Mouse (Mus musculus) liver, embryonic 14.5 days (tissue): ENCODE results near the gene Jchain. TPM values are rescaled to one million over a fixed set of nuclear protein-coding genes. Genes with fewer than 3 reads are reported as not detected.

ENCODE experiments used
- ATAC-seq: fragments of 200-750 bp; cut with Nextera tagmentation; 2 replicates; pipeline ENCODE4 v1.8.0; 2017; ENCODE audit warnings: moderate number of reproducible peaks, mild to moderate bottlenecking, moderate library complexity; ENCODE audit not compliant: insufficient read depth
- DNase-seq, 3 experiments: peaks; one replicate each; pipeline ENCODE4 v3.0.0-alpha.2; 2012 to 2013; ENCODE audit warnings: low read depth in 3 of 3, low spot score in 3 of 3
- H3K27ac ChIP-seq: fragments of 300-500 bp; sonication (generic); 2 replicates; pipeline ENCODE4 v1.5.1; 2014; ENCODE audit warnings: moderate library complexity, mild to moderate bottlenecking, control low read depth, inconsistent platforms
- H3K27me3 ChIP-seq: fragments of 300-500 bp; sonication (generic); 2 replicates; pipeline ENCODE4 v1.6.1; 2014; ENCODE audit warnings: mild to moderate bottlenecking, low read length, moderate library complexity; ENCODE audit not compliant: control insufficient read depth, insufficient read depth
- H3K36me3 ChIP-seq: fragments of 300-500 bp; sonication (generic); replicated peaks from 2 replicates; pipeline ENCODE4 v1.6.1; 2014; ENCODE audit warnings: low read depth; ENCODE audit not compliant: control insufficient read depth, insufficient read depth
- H3K4me1 ChIP-seq, 2 experiments: fragments of 200-500 bp in 1 of 2; fragments of 300-500 bp in 1 of 2; sonication (generic) in 1 of 2; replicated peaks; 2 replicates each; pipeline ENCODE4 v1.6.1; 2012 to 2014; ENCODE audit warnings: antibody characterized with exemption in 1 of 2, inconsistent platforms in 1 of 2, low read length in 1 of 2; ENCODE audit not compliant: control insufficient read depth in 2 of 2, insufficient read depth in 2 of 2
- H3K4me2 ChIP-seq: fragments of 300-500 bp; sonication (generic); 2 replicates; pipeline ENCODE4 v1.6.1; 2014; ENCODE audit warnings: low read depth, mild to moderate bottlenecking, control low read depth, moderate library complexity
- H3K4me3 ChIP-seq, 2 experiments: fragments of 200-500 bp in 1 of 2; fragments of 300-500 bp in 1 of 2; sonication (generic) in 1 of 2; 2 replicates each; pipeline ENCODE4 v1.5.1; 2012 to 2014; ENCODE audit warnings: low read depth in 2 of 2, low read length in 2 of 2, mild to moderate bottlenecking in 2 of 2, control low read depth in 1 of 2, inconsistent platforms in 1 of 2, moderate library complexity in 1 of 2; ENCODE audit not compliant: insufficient read depth in 1 of 2
- H3K9ac ChIP-seq: fragments of 300-500 bp; sonication (generic); replicated peaks from 2 replicates; pipeline ENCODE4 v1.6.1; 2014; ENCODE audit warnings: mild to moderate bottlenecking, control low read depth, moderate library complexity
- H3K9me3 ChIP-seq: fragments of 300-500 bp; sonication (generic); 2 replicates; pipeline ENCODE4 v1.6.1; 2016; ENCODE audit warnings: low read length, mixed read lengths; ENCODE audit not compliant: control insufficient read depth
- CTCF ChIP-seq: IDR thresholded peaks from 2 replicates; pipeline ENCODE4 v1.5.1; 2016; ENCODE audit warnings: antibody characterized with exemption, low read depth, control low read depth
- EP300 ChIP-seq: IDR thresholded peaks from 2 replicates; pipeline ENCODE4 v1.6.1; 2016; ENCODE audit warnings: antibody characterized with exemption, low read depth
- WGBS: fragments of 180-500 bp; shearing (Covaris S2); extraction: QIAGEN DNeasy Blood & Tissue Kit; methylation state at CpG from one replicate; pipeline ENCODE4 v1.1.7; 2014; ENCODE audit not compliant: insufficient replicate concordance; 5-methylcytosine and 5-hydroxymethylcytosine counted together
- polyA plus RNA-seq, 2 experiments: library from polyadenylated mRNA; depleted of rRNA in 1 of 2; stranded (reverse) in 1 of 2; unstranded in 1 of 2; fragments of >200 nt; fragmentation: Nextera tagmentation in 1 of 2; extraction: Ambion mirVana in 1 of 2; gene quantifications; 2 replicates each; pipeline versions ENCODE4 v1.2.1 to v1.2.3; 2012 to 2014

The Jchain gene
- polyA plus RNA-seq, 2 experiments = 0.11 TPM; not detected in 1

GRCm38 (mm10) chr5:88566034-88566841, 38.5 kb upstream of the Jchain start:
- Histone ChIP-seq H3K27me3 (peaks cover 5% of the 10 kb centered on the region; the same call in 1 of the 2 replicates), H3K36me3 (no peaks in the 10 kb centered on the region), H3K4me1 (peaks cover 6 to 10% of the 10 kb centered on the region in 2 experiments), H3K9ac (peak overlapping the region; percentile 70), H3K9me3 (no peaks in the 10 kb centered on the region), H3K27ac (no peak overlapping the region; the same call in 1 of the 2 replicates), H3K4me3 (peak overlapping the region; percentile 58 to 77), H3K4me2 (peak overlapping the region; percentile 84)
- peak; percentile 32 for ATAC-seq
- WGBS = 3% methylated on average over 14 of the region's 14 CpGs
- DNase-seq = peak; percentile 46 to 55 (median 50)
- TF ChIP-seq CTCF (no peak), EP300 (peak; percentile 78)

DNA sequence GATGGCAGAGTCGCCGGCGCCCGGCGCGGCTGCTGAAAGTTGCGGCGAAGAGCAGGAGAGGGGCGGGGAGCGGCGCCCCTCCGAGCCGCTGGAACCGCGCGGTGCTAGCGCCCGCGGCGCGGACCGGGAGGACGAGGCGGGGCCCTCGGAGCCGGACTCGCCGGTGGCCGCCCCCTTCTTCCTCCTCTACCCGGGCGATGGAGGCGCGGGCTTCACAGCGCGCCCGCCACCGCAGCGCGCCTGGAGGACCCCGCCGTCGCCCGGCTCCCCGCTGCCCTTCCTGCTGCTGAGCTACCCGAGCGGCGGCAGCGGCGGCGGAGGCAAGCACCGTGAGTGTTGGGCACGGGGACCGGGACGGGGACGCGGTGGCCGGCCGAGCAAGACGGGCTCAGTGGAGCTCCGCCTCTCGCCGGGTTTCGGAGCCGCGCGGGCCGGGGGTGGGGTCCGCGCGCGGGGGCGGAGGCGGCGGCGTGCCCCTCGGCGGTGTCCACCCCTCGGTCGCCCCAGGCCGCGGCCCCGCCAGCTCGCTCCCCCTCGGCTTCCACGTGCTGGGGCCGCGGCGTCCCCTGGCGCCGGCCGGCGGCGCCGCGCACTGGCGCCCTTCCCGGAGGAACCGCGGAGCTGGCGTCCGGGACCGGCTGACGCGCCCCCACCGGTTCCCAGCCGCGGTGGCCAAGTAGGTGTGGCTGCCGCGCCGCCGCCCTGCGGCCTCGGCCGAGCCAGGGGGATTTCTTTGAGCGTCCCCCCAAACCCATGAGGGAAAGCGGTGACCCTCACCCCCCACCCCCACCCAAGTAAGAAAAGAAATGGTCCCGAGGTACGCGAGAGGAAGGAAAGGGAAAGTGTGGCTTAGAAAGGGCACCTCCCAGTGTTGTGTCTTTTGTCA, 37.7 kb upstream of the Jchain start:
- Histone ChIP-seq H3K4me1 (peaks cover 6 to 10% of the 10 kb centered on the region in 2 experiments), H3K9me3 (no peaks in the 10 kb centered on the region), H3K27ac (no peak overlapping the region; the same call in 1 of the 2 replicates), H3K4me2 (peak overlapping the region; percentile 84), H3K27me3 (peaks cover 5% of the 10 kb centered on the region; the same call in 1 of the 2 replicates), H3K36me3 (no peaks in the 10 kb centered on the region), H3K9ac (peak overlapping the region; percentile 70), H3K4me3 (peak overlapping the region; percentile 58 to 77)
- ATAC-seq (peak; percentile 70), DNase-seq (no peak)
- WGBS = under 1% methylated on average over 85 of the region's 119 CpGs
- no peak for TF ChIP-seq EP300
- peak; percentile 1; the same call in 1 of the 2 replicates for TF ChIP-seq CTCF

- H3K36me3 ChIP-seq = no peaks in the 10 kb centered on the region
- peak within 1 kb of the TSS; percentile 84 for H3K4me2 ChIP-seq
- H3K4me3 ChIP-seq = peak within 1 kb of the TSS; percentile 58 to 77
- peaks cover 5% of the 10 kb centered on the region; the same call in 1 of the 2 replicates for H3K27me3 ChIP-seq
- peak; percentile 53 to 60 (median 57) for DNase-seq
- ATAC-seq = peak; percentile 86
- no peak for TF ChIP-seq EP300
- peak; percentile 57 for TF ChIP-seq CTCF
- H3K9ac ChIP-seq = peak within 1 kb of the TSS; percentile 70
- H3K9me3 ChIP-seq = no peaks in the 10 kb centered on the region
- peak within 1 kb of the TSS; percentile 19 for H3K27ac ChIP-seq
- peaks cover 6 to 10% of the 10 kb centered on the region in 2 experiments for H3K4me1 ChIP-seq
- under 1% methylated on average over 70 of the region's 71 CpGs for WGBS
Measured at GRCm38 (mm10) chr5:88564501-88565147, 36.9 kb upstream of the Jchain start, which contains the start of gene Rufy3. Rufy3 (plus strand) TSS chr5:88565040.

DNA sequence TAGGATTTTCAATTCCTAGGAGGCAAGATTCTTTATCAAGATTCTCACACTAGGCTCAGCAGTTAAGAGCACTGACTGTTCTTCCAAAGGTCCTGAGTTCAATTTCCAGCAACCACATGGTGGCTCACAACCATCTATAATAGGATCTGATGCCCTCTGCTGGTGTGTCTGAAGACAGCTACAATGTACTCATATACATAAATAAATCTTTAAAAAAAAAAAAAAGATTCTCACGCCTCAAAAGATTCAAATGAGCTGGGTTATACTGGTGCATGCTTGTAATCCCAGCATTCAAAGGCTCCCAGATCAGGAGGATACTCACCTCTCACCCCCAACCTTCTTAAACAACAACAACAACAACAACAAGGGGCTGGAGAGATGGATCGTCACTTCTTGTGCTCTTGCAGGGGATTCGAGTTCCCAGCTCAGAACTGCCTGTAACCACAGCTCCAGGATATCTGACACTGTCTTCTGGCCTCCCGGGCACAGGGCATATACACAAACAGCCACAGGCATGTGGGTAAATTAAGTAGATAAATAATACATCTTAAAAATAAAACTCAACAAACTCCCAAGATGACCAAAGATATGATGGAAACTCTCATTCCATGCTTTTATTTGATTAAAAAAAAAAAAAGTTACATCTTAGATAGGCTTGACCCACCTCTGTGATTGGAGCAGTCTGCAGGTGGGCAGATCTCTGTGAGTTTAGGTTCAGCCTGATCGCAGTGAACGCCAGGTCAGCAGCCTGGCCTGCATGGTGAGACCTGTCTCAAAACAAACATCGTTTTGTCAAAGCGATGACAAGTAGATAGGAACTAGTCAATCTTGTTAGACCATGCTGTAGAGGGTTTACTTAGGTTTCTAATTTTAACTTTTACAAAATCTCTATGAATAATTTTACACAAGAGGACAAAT, 35.4 kb upstream of the Jchain start:
- Histone ChIP-seq H3K4me2 (no peak overlapping the region; the same call in 1 of the 2 replicates), H3K9me3 (no peaks in the 10 kb centered on the region), H3K4me1 (peaks cover 6 to 12% of the 10 kb centered on the region in 2 experiments), H3K27me3 (peaks cover 5% of the 10 kb centered on the region; the same call in 1 of the 2 replicates), H3K4me3 (no peak overlapping the region), H3K36me3 (no peaks in the 10 kb centered on the region), H3K9ac (no peak overlapping the region), H3K27ac (no peak overlapping the region)
- no peak for ATAC-seq
- DNase-seq = no peak
- 60% methylated on average over 8 of the region's 8 CpGs for WGBS
- TF ChIP-seq CTCF (no peak), EP300 (no peak)
